Mouse (Mus musculus) forebrain, postnatal 0 days (tissue): ENCODE results near the gene Cstad. TPM values are rescaled to one million over a fixed set of nuclear protein-coding genes. Genes with fewer than 3 reads are reported as not detected.

ENCODE experiments used
- ATAC-seq: fragments of 200-750 bp; cut with Nextera tagmentation; 2 replicates; pipeline ENCODE4 v1.8.0; 2017; ENCODE audit warnings: mild to moderate bottlenecking, moderate library complexity
- DNase-seq: peaks from one replicate; pipeline ENCODE4 v3.0.0-alpha.2; 2015
- H3K27ac ChIP-seq: fragments of 300-500 bp; sonication (generic); 2 replicates; pipeline ENCODE4 v1.5.1; 2014; ENCODE audit warnings: low read depth, mild to moderate bottlenecking, antibody characterized with exemption, low read length, moderate library complexity, mixed read lengths
- H3K27me3 ChIP-seq: fragments of 300-500 bp; sonication (generic); 2 replicates; pipeline ENCODE4 v1.6.1; 2014; ENCODE audit warnings: mild to moderate bottlenecking, low read length, mixed read lengths; ENCODE audit not compliant: insufficient read depth
- H3K36me3 ChIP-seq: fragments of 300-500 bp; sonication (generic); 2 replicates; pipeline ENCODE4 v1.6.1; 2014; ENCODE audit warnings: mild to moderate bottlenecking, moderate library complexity; ENCODE audit not compliant: insufficient read depth
- H3K4me1 ChIP-seq: fragments of 300-500 bp; sonication (generic); 2 replicates; pipeline ENCODE4 v1.6.1; 2014; ENCODE audit warnings: antibody characterized with exemption; ENCODE audit not compliant: insufficient read depth
- H3K4me2 ChIP-seq: fragments of 300-500 bp; sonication (generic); 2 replicates; pipeline ENCODE4 v1.6.1; 2014; ENCODE audit warnings: low read depth, mild to moderate bottlenecking, moderate library complexity
- H3K4me3 ChIP-seq: fragments of 300-500 bp; sonication (generic); 2 replicates; pipeline ENCODE4 v1.5.1; 2014; ENCODE audit warnings: low read depth, low read length, mixed read lengths
- H3K9ac ChIP-seq: fragments of 300-500 bp; sonication (generic); 2 replicates; pipeline ENCODE4 v1.6.1; 2014; ENCODE audit warnings: mild to moderate bottlenecking
- H3K9me3 ChIP-seq: fragments of 300-500 bp; sonication (generic); 2 replicates; pipeline ENCODE4 v1.6.1; 2016; ENCODE audit warnings: low read length
- CTCF ChIP-seq: sonication (generic); IDR thresholded peaks from 2 replicates; pipeline ENCODE4 v1.5.1; 2016; ENCODE audit warnings: antibody characterized with exemption, control low read depth, low read depth
- WGBS: fragments of 180-500 bp; shearing (Covaris S2); extraction: QIAGEN DNeasy Blood & Tissue Kit; methylation state at CpG from one replicate; pipeline ENCODE4 v1.1.7; 2014; 5-methylcytosine and 5-hydroxymethylcytosine counted together
- polyA plus RNA-seq: library from polyadenylated mRNA; unstranded; fragments of >200 nt; fragmentation: Nextera tagmentation; extraction: Ambion mirVana; gene quantifications from 2 replicates; pipeline ENCODE4 v1.2.1, GENCODE M21; 2015
- total RNA-seq: library from RNA; depleted of rRNA; stranded (reverse); fragments of >200 nt; gene quantifications from 2 replicates; pipeline ENCODE4 v1.2.3, GENCODE M21; 2014

Gene Cstad
- total and polyA plus RNA-seq, 2 experiments from 2014 or later = 1.2 to 4.1 TPM

GRCm38 (mm10) chr2:30593636-30594310, 1.1 kb upstream of the Cstad start:
- 65% methylated on average over 13 of the region's 13 CpGs for WGBS
- H3K9ac ChIP-seq = peak overlapping the region; percentile 67
- no peak for ATAC-seq
- H3K9me3 ChIP-seq = no peaks in the 10 kb centered on the region
- H3K27me3 ChIP-seq = no peaks in the 10 kb centered on the region
- DNase-seq = peak; percentile 58
- H3K4me3 ChIP-seq = no peak overlapping the region
- TF ChIP-seq CTCF = no peak
- H3K4me2 ChIP-seq = peak overlapping the region; percentile 60; the same call in 1 of the 2 replicates
- H3K36me3 ChIP-seq = no peaks in the 10 kb centered on the region
- peak overlapping the region; percentile 99 for H3K27ac ChIP-seq
- H3K4me1 ChIP-seq = peaks cover 24% of the 10 kb centered on the region

GRCm38 (mm10) chr2:30595796-30596195, 956 bp downstream of the Cstad start:
- H3K9me3 ChIP-seq = no peaks in the 10 kb centered on the region
- TF ChIP-seq CTCF = no peak
- H3K9ac ChIP-seq = 0 out of 2 replicates have a peak overlapping the region, but pooled peaks have one; percentile 67
- H3K27me3 ChIP-seq = no peaks in the 10 kb centered on the region
- H3K36me3 ChIP-seq = no peaks in the 10 kb centered on the region
- 92% methylated on average over 4 of the region's 4 CpGs for WGBS
- no peak overlapping the region; the same call in 1 of the 2 replicates for H3K4me2 ChIP-seq
- ATAC-seq (no peak), DNase-seq (no peak)
- peak overlapping the region; percentile 99 for H3K27ac ChIP-seq
- no peak overlapping the region for H3K4me3 ChIP-seq
- peaks cover 27% of the 10 kb centered on the region for H3K4me1 ChIP-seq

- no peak overlapping the region for H3K4me2 ChIP-seq
- ATAC-seq (no peak), DNase-seq (no peak)
- H3K9ac ChIP-seq = no peak overlapping the region
- H3K36me3 ChIP-seq = no peaks in the 10 kb centered on the region
- H3K4me3 ChIP-seq = no peak overlapping the region
- no peaks in the 10 kb centered on the region for H3K27me3 ChIP-seq
- 53% methylated on average over 3 of the region's 3 CpGs for WGBS
- H3K27ac ChIP-seq = no peak overlapping the region
- peaks cover 13% of the 10 kb centered on the region for H3K4me1 ChIP-seq
- no peak for TF ChIP-seq CTCF
- H3K9me3 ChIP-seq = no peaks in the 10 kb centered on the region
Observed at GRCm38 (mm10) chr2:30599621-30600020, 4.8 kb downstream of the Cstad start.

- H3K27ac ChIP-seq = no peak overlapping the region
- TF ChIP-seq CTCF = no peak
- no peak overlapping the region for H3K9ac ChIP-seq
- no peak overlapping the region for H3K4me3 ChIP-seq
- no peak overlapping the region for H3K4me2 ChIP-seq
- no peak for ATAC-seq
- no peaks in the 10 kb centered on the region for H3K27me3 ChIP-seq
- no peak for DNase-seq
- no peaks in the 10 kb centered on the region for H3K36me3 ChIP-seq
- H3K9me3 ChIP-seq = no peaks in the 10 kb centered on the region
- peaks cover 16% of the 10 kb centered on the region; the same call in 1 of the 2 replicates for H3K4me1 ChIP-seq
- 23% methylated on average over 9 of the region's 9 CpGs for WGBS
Observed at GRCm38 (mm10) chr2:30600291-30600690, 5.5 kb downstream of the Cstad start.

GRCm38 (mm10) chr2:30600965-30601841, 6.4 kb downstream of the Cstad start:
- no peaks in the 10 kb centered on the region for H3K36me3 ChIP-seq
- no peak overlapping the region for H3K9ac ChIP-seq
- H3K9me3 ChIP-seq = no peaks in the 10 kb centered on the region
- DNase-seq (no peak), ATAC-seq (no peak)
- WGBS = 23% methylated on average over 20 of the region's 20 CpGs
- 0 out of 2 replicates have a peak overlapping the region, but pooled peaks have one; percentile 5 for H3K4me2 ChIP-seq
- peaks cover 13% of the 10 kb centered on the region for H3K4me1 ChIP-seq
- H3K4me3 ChIP-seq = no peak overlapping the region
- H3K27me3 ChIP-seq = no peaks in the 10 kb centered on the region
- TF ChIP-seq CTCF = no peak
- peak overlapping the region; percentile 45 for H3K27ac ChIP-seq

GRCm38 (mm10) chr2:30602451-30602850, 7.6 kb downstream of the Cstad start:
- ATAC-seq (no peak), DNase-seq (no peak)
- H3K27me3 ChIP-seq = no peaks in the 10 kb centered on the region
- TF ChIP-seq CTCF = no peak
- no peak overlapping the region for H3K27ac ChIP-seq
- H3K36me3 ChIP-seq = no peaks in the 10 kb centered on the region
- no peak overlapping the region for H3K9ac ChIP-seq
- H3K9me3 ChIP-seq = no peaks in the 10 kb centered on the region
- H3K4me2 ChIP-seq = no peak overlapping the region
- H3K4me3 ChIP-seq = no peak overlapping the region
- peaks cover 20% of the 10 kb centered on the region for H3K4me1 ChIP-seq

GRCm38 (mm10) chr2:30603731-30604130, 8.9 kb downstream of the Cstad start:
- 67% methylated on average over 5 of the region's 5 CpGs for WGBS
- Histone ChIP-seq H3K27me3 (no peaks in the 10 kb centered on the region), H3K36me3 (no peaks in the 10 kb centered on the region), H3K27ac (no peak overlapping the region), H3K9me3 (no peaks in the 10 kb centered on the region), H3K4me1 (peaks cover 20% of the 10 kb centered on the region), H3K4me3 (no peak overlapping the region), H3K9ac (no peak overlapping the region), H3K4me2 (no peak overlapping the region)
- no peak for ATAC-seq
- no peak for TF ChIP-seq CTCF
- no peak for DNase-seq
